Mouse (Mus musculus): Measurements from ENCODE around the gene Dstn.

DNA sequence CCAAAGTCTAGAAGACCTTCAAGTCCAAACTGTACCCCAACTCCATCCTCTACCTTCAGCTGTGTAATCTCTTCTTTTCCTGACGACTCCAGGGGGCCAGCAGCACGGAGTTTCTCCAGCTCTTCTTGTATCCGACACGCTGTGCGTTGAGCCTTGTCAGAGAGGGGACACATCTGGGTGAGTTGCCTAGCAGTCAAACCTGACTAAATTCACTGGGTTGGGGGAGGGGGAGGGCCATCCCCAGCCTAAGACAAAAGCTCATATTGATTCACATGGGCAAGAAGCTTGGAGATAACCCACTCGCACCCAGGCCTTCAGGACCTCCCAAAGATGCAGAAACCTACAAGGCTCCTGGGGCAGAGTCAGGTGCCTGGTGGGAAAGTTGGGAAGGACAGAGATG, 34.1 kb downstream of the Dstn start:
- TF ChIP-seq POLR2A (IDR thresholded peaks at IDR 0.05; ENCODE audit: insufficient read length, low read depth) (no peak), POLR2AphosphoS2 (IDR thresholded peaks at IDR 0.05; ENCODE audit: insufficient read length, low read depth) (no peak), MAX (IDR thresholded peaks at IDR 0.05; ENCODE audit: low read depth) (no peak), MYOD1 (IDR thresholded peaks at IDR 0.05; ENCODE audit: control insufficient read depth in 1 of 3, insufficient read length in 2 of 3, low read depth in 2 of 3) (no peak)
